Mouse (Mus musculus) cortical plate, adult 2 months (tissue): ENCODE measurements around the gene Gm42791.

ENCODE experiments used
- CTCF ChIP-seq: fragments of 200-500 bp; IDR thresholded peaks from 2 replicates; pipeline ENCODE4 v1.5.1; 2011; ENCODE audit warnings: mild to moderate bottlenecking, control low read depth, low read length; ENCODE audit not compliant: insufficient read depth; ENCODE audit errors: extremely low read depth
- POLR2A ChIP-seq: fragments of 200-500 bp; IDR thresholded peaks from 2 replicates; pipeline ENCODE4 v1.6.1; 2011; ENCODE audit warnings: mild to moderate bottlenecking, low read length, control low read depth; ENCODE audit not compliant: insufficient read depth; ENCODE audit errors: extremely low read depth

GRCm38 (mm10) chr5:148934457-148934856 is 60.5 kb downstream of the Gm42791 start:
- TF ChIP-seq CTCF (no peak), POLR2A (no peak)
